Mouse (Mus musculus) heart, postnatal 4 days (tissue): ENCODE measurements around the gene Rgs9. TPM values are rescaled to one million over a fixed set of nuclear protein-coding genes. Genes with fewer than 3 reads are reported as not detected.

Source experiments
- total RNA-seq, 2 experiments: library from RNA; stranded (reverse); gene quantifications; 2 replicates each; pipeline ENCODE4 v1.2.3; 2021

Gene Rgs9
- total RNA-seq, 2 experiments from 2014 or later = 0.79 to 1.6 TPM

Other genes with a start within 250 kb of the Rgs9 start
- not detected for gene E030025P04Rik, start 153.8 kb downstream of the Rgs9 start, total RNA-seq
- 10 to 100 TPM; 42.7 to 49.0 TPM for gene Gna13, start 64.7 kb upstream of the Rgs9 start, total RNA-seq
- gene 9930022D16Rik, start 115.8 kb upstream of the Rgs9 start, total RNA-seq = not detected
- gene Amz2, start 127.8 kb upstream of the Rgs9 start, total RNA-seq = 10 to 100 TPM; 46.9 to 49.4 TPM
- 1 to 10 TPM; 5.2 to 6.1 TPM for gene Arsg, start 175.2 kb upstream of the Rgs9 start, total RNA-seq
- 10 to 100 TPM; 17.9 to 22.6 TPM for gene Slc16a6, start 175.5 kb upstream of the Rgs9 start, total RNA-seq